Mouse (Mus musculus) kidney, adult 18-20 months (tissue): Measurements from ENCODE around the gene Arhgap25.

Source experiments
- DNase-seq: peaks from one replicate; pipeline ENCODE4 v3.0.0; 2021

Gene Arhgap25

GRCm38 (mm10) chr6:87436745-87437144 is 96.3 kb downstream of the Arhgap25 start:
- DNase-seq, result no peak

GRCm38 (mm10) chr6:87435791-87436190 is 97.3 kb downstream of the Arhgap25 start:
- DNase-seq, result no peak

DNA sequence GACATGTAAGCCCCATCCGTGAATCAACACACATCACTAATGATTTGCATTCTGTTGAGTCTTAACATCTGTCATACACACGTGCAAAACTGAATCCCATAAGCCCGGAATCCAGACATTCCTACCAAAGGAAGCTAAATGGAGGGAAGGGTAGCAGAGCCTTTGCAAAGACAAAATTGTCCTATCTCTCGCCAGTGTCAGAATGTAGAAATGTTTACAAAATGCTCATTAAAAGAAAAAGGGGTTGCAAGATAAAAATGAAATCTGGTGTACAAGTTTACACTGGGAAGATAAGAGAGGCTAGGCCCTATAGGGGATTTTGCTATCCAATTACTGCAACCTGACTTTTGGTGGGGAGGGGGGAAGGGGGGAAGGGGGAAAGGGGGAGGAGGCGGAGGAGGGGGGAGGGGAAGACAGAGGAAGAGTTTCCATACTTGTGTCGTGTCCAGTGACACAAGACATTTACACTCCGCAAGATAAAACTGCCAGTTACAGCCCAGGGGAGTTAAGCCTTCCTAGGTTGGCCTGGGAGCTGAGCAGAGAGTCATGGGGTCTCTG is 104.5 kb downstream of the Arhgap25 start, which contains the start of gene Bmp10:
Gene Bmp10 (plus strand): TSS at position 508 of the 558 bp plus-strand sequence.
- DNase-seq, result no peak

GRCm38 (mm10) chr6:87427616-87428015 is 105.4 kb downstream of the Arhgap25 start:
- no peak for DNase-seq

GRCm38 (mm10) chr6:87426954-87427353 is 106.1 kb downstream of the Arhgap25 start:
- DNase-seq, result no peak

DNA sequence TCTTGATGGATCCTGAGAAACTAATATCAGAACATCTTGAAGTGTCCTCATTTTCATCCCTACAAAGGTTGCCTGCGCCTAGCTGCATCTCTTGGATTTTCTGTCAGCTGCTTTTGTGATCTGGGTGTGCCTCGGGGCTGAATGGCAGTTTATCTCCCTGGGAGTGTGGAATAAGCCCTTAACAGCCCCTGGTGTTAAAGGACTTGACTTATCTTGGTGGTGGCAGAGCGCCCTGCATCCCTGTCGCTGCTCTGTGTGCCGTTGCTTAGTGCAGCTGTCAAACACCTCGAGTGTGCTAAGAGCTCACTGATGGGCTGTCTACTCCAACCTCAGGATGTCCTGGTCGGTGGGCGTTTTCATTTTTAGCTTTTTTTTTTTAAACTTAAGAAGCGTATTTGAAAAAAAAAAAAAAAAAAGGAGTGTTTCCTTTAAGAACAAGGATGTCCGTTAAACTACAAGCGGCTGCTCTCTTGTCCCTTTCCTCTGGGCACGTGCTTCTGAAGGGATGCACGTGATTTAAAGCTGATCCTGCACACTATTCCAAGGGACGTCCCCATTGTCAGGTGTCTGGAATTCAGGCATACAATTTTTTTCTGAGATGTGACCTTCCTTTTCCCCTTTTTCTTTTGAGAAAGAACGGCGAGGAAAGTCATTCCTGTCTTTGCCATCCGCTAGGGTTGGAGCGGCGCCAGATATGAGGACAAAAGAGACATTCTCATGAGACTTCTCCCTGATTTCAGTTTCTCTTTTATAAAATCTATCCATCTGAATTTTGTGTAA is 108.8 kb downstream of the Arhgap25 start:
- peak; percentile 35 for DNase-seq

DNA sequence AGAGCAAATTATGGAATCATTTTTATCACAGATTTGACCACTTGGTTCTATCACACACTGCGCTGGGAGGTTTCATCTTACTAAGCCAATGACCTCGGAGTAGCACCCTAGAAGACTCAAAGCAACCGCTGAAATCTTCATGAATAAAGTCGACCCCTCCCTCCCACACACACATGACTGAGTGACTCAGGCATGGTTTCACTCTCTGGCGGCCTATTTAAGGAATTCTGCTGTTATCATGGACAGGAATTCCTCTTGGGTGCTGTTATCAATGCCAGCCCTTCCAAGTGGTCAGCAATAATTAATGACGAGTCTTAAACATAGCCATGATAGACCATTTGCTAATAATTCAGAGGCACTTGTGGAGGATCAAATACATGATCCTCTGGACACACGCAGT is 110.8 kb downstream of the Arhgap25 start:
- DNase-seq, result no peak

GRCm38 (mm10) chr6:87412011-87412410 is 121.0 kb downstream of the Arhgap25 start:
- no peak for DNase-seq
